Mouse (Mus musculus) ES-Bruce4 (cell line): ENCODE data around the gene Tmem203. TPM values are rescaled to one million over a fixed set of nuclear protein-coding genes. Genes with fewer than 3 reads are reported as not detected.
A peak's percentile ranks its signal among the peaks of the same experiment; 100 is the strongest.

Experiments used
- H3K27ac ChIP-seq: 2 replicates; pipeline ENCODE4 v1.5.1; 2012; ENCODE audit warnings: low read length, inconsistent platforms; ENCODE audit not compliant: insufficient read depth
- H3K27me3 ChIP-seq: 2 replicates; pipeline ENCODE4 v1.6.1; 2012; ENCODE audit warnings: mild to moderate bottlenecking, low read length, inconsistent platforms; ENCODE audit not compliant: control insufficient read depth, poor library complexity, insufficient read depth, severe bottlenecking
- H3K36me3 ChIP-seq: 2 replicates; pipeline ENCODE4 v1.6.1; 2012; ENCODE audit warnings: inconsistent platforms, mild to moderate bottlenecking, low read length, moderate library complexity; ENCODE audit not compliant: control insufficient read depth, poor library complexity, insufficient read depth, severe bottlenecking
- H3K4me1 ChIP-seq: one replicate; pipeline ENCODE4 v1.8.1; 2011; ENCODE audit warnings: low read length; ENCODE audit not compliant: control insufficient read depth, insufficient read depth
- H3K4me3 ChIP-seq: 2 replicates; pipeline ENCODE4 v1.5.1; 2011; ENCODE audit warnings: low read depth, mild to moderate bottlenecking, low read length
- H3K9ac ChIP-seq: 2 replicates; pipeline ENCODE4 v1.6.1; 2012; ENCODE audit warnings: low read depth, mild to moderate bottlenecking, inconsistent platforms; ENCODE audit not compliant: poor library complexity, severe bottlenecking
- H3K9me3 ChIP-seq: replicated peaks from 2 replicates; pipeline ENCODE4 v1.6.1; 2012; ENCODE audit warnings: mild to moderate bottlenecking, low read length, inconsistent platforms; ENCODE audit not compliant: control insufficient read depth, poor library complexity, insufficient read depth, severe bottlenecking
- CTCF ChIP-seq: IDR thresholded peaks from one replicate; pipeline ENCODE4 v1.8.1; 2011; ENCODE audit warnings: low read depth, low read length
- EP300 ChIP-seq: IDR thresholded peaks from 2 replicates; pipeline ENCODE4 v1.6.1; 2011; ENCODE audit warnings: low read depth, low read length; ENCODE audit not compliant: insufficient read depth
- POLR2A ChIP-seq: IDR thresholded peaks from one replicate; pipeline ENCODE4 v1.8.1; 2011; ENCODE audit warnings: low read length; ENCODE audit not compliant: insufficient read depth
- polyA plus RNA-seq: library from polyadenylated mRNA; stranded (reverse); fragments of >200 nt; gene quantifications from 2 replicates; pipeline ENCODE4 v1.2.4, GENCODE M21; 2011; ENCODE audit warnings: low read depth; ENCODE audit not compliant: missing spikeins, insufficient read depth, insufficient read length

The Tmem203 gene
- polyA plus RNA-seq, 1 experiment = 7.6 TPM

- Histone ChIP-seq H3K9me3 (no peaks in the 10 kb centered on the region), H3K27me3 (peaks cover 11% of the 10 kb centered on the region; the same call in 1 of the 2 replicates), H3K9ac (no peak overlapping the region), H3K36me3 (no peaks in the 10 kb centered on the region; the same call in none of the 2 replicates), H3K27ac (no peak overlapping the region), H3K4me1 (peaks cover 4% of the 10 kb centered on the region), H3K4me3 (no peak overlapping the region)
- TF ChIP-seq POLR2A (no peak), EP300 (no peak), CTCF (no peak)
These were observed 33.6 kb downstream of the Tmem203 start for GRCm38 (mm10) chr2:25288734-25289345.

- H3K4me3 ChIP-seq = peak within 1 kb of the TSS; percentile 51
- no peaks in the 10 kb centered on the region; the same call in 1 of the 2 replicates for H3K36me3 ChIP-seq
- H3K4me1 ChIP-seq = peaks cover 4% of the 10 kb centered on the region
- TF ChIP-seq EP300 (no peak), POLR2A (no peak), CTCF (no peak)
- peaks cover 11% of the 10 kb centered on the region; the same call in 1 of the 2 replicates for H3K27me3 ChIP-seq
- no peaks in the 10 kb centered on the region for H3K9me3 ChIP-seq
- no peak within 1 kb of the TSS for H3K27ac ChIP-seq
- H3K9ac ChIP-seq = peak within 1 kb of the TSS; percentile 9; the same call in 1 of the 2 replicates
These were observed 34.4 kb downstream of the Tmem203 start, which contains the start of gene Lrrc26 for GRCm38 (mm10) chr2:25289651-25290050. Gene Lrrc26 (plus strand): TSS chr2:25289915.

GRCm38 (mm10) chr2:25290101-25290815, 35.0 kb downstream of the Tmem203 start:
- Histone ChIP-seq H3K36me3 (no peaks in the 10 kb centered on the region), H3K4me3 (peak overlapping the region; percentile 51), H3K9ac (peak overlapping the region; percentile 9; the same call in 1 of the 2 replicates), H3K9me3 (no peaks in the 10 kb centered on the region), H3K4me1 (peaks cover 4% of the 10 kb centered on the region), H3K27me3 (peaks cover 11% of the 10 kb centered on the region; the same call in 1 of the 2 replicates), H3K27ac (no peak overlapping the region)
- no peak for TF ChIP-seq POLR2A
- no peak for TF ChIP-seq CTCF
- no peak for TF ChIP-seq EP300

- no peak overlapping the region for H3K9ac ChIP-seq
- H3K27me3 ChIP-seq = peaks cover 11% of the 10 kb centered on the region; the same call in 1 of the 2 replicates
- H3K36me3 ChIP-seq = no peaks in the 10 kb centered on the region
- peak overlapping the region; percentile 51 for H3K4me3 ChIP-seq
- no peak overlapping the region for H3K27ac ChIP-seq
- no peaks in the 10 kb centered on the region for H3K9me3 ChIP-seq
- H3K4me1 ChIP-seq = peaks cover 4% of the 10 kb centered on the region
- TF ChIP-seq CTCF = no peak
- TF ChIP-seq EP300 = no peak
- no peak for TF ChIP-seq POLR2A
These were observed 35.5 kb downstream of the Tmem203 start for GRCm38 (mm10) chr2:25290816-25291130.

GRCm38 (mm10) chr2:25291184-25292053, 36.2 kb downstream of the Tmem203 start:
- Histone ChIP-seq H3K27me3 (peaks cover 11% of the 10 kb centered on the region; the same call in 1 of the 2 replicates), H3K27ac (no peak overlapping the region), H3K9me3 (no peaks in the 10 kb centered on the region), H3K4me3 (peak overlapping the region; percentile 51; the same call in 1 of the 2 replicates), H3K36me3 (no peaks in the 10 kb centered on the region), H3K9ac (peak overlapping the region; percentile 9; the same call in 1 of the 2 replicates), H3K4me1 (no peaks in the 10 kb centered on the region)
- TF ChIP-seq CTCF (no peak), POLR2A (no peak), EP300 (no peak)
